Mouse (Mus musculus) liver, postnatal 0 days (tissue): ENCODE measurements around the gene Pdcd6ip.

Experiments
- CTCF ChIP-seq: sonication (generic); IDR thresholded peaks from 2 replicates; pipeline ENCODE4 v1.5.1; 2016; ENCODE audit warnings: antibody characterized with exemption, low read depth
- EP300 ChIP-seq: IDR thresholded peaks from 2 replicates; pipeline ENCODE4 v1.6.1; 2016; ENCODE audit warnings: antibody characterized with exemption, low read depth, mild to moderate bottlenecking

DNA sequence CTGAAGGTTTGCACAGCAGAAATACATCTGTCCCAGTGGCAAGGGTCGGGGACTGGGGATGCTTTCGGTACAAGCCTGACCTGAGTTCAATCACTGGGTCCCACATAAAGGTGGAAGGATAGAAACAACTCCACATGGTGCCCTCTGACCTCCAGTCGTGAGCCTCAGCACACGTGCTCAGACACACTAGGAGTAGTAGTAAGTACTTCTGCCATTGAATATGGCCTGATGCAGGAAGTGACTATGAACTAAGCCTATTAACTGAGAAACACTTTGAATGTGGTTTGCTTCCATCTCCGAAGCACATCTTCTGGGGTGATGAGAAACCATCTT is 62.3 kb downstream of the Pdcd6ip start:
- TF ChIP-seq CTCF (no peak), EP300 (no peak)
